Mouse (Mus musculus): ENCODE results near the gene Klf3. TPM values are rescaled to one million over a fixed set of nuclear protein-coding genes. Genes with fewer than 3 reads are reported as not detected.

Klf3 gene
- total and polyA plus RNA-seq, 2 experiments from 2014 or later: 22.9 to 37.1 TPM

GRCm38 (mm10) chr5:64813361-64813760 is 10.2 kb downstream of the Klf3 start:
- H3K4me1 ChIP-seq (ENCODE audit: insufficient read depth, low read length): peaks cover 21% of the 10 kb centered on the region; the same call in 1 of the 2 replicates
- H3K36me3 ChIP-seq (ENCODE audit: insufficient read depth, low read length): no peaks in the 10 kb centered on the region; the same call in 1 of the 2 replicates
- WGBS: 10% methylated on average over 9 of the region's 9 CpGs
- 0 out of 2 replicates have a peak overlapping the region, but pooled peaks have one; percentile 29 for H3K4me2 ChIP-seq (ENCODE audit: low read depth, low read length)
- TF ChIP-seq CTCF (IDR thresholded peaks at IDR 0.05; ENCODE audit: low read depth): peak; percentile 96
- ATAC-seq (0 out of 2 replicates have a peak, but pooled peaks have one; percentile 41), DNase-seq (ENCODE audit: low spot score) (peak; percentile 98)
- H3K9ac ChIP-seq (replicated peaks; ENCODE audit: low read length): no peak overlapping the region
- H3K9me3 ChIP-seq (ENCODE audit: low read length): no peaks in the 10 kb centered on the region
- H3K27ac ChIP-seq: no peak overlapping the region
- H3K4me3 ChIP-seq (ENCODE audit: low read length): no peak overlapping the region
- H3K27me3 ChIP-seq (ENCODE audit: insufficient read depth, low read length): no peaks in the 10 kb centered on the region

- no peak overlapping the region for H3K4me3 ChIP-seq (ENCODE audit: low read length)
- H3K9ac ChIP-seq (replicated peaks; ENCODE audit: low read length): no peak overlapping the region
- DNase-seq (ENCODE audit: low spot score): no peak
- no peaks in the 10 kb centered on the region; the same call in 1 of the 2 replicates for H3K36me3 ChIP-seq (ENCODE audit: insufficient read depth, low read length)
- peaks cover 21% of the 10 kb centered on the region; the same call in 1 of the 2 replicates for H3K4me1 ChIP-seq (ENCODE audit: insufficient read depth, low read length)
- H3K27ac ChIP-seq: no peak overlapping the region
- no peak overlapping the region for H3K4me2 ChIP-seq (ENCODE audit: low read depth, low read length)
- no peaks in the 10 kb centered on the region for H3K9me3 ChIP-seq (ENCODE audit: low read length)
- ATAC-seq: no peak
- WGBS: 88% methylated on average over 7 of the region's 7 CpGs
- no peaks in the 10 kb centered on the region for H3K27me3 ChIP-seq (ENCODE audit: insufficient read depth, low read length)
- TF ChIP-seq CTCF (IDR thresholded peaks at IDR 0.05; ENCODE audit: low read depth): no peak
Observed at GRCm38 (mm10) chr5:64814416-64814815, 11.2 kb downstream of the Klf3 start.

DNA sequence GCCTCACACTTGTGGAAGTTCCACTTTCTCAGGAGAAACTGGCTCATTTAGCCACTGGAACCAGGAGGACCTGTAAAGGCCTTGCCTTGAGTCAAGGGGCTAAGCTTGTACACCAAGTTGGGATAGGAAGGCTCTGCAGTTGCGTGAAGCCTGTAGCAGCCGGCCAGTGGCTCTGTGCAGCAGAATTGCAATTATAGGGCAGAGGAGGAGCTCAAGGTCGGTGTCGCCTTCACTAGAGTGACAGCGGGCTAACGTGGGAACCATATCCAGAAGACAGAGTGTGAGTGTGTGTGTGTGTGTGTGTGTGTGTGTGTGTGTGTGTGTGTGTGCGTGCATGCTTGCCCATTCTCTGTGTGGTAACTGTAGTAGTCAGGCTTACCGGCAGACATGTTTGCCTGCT is 12.4 kb downstream of the Klf3 start:
- no peaks in the 10 kb centered on the region for H3K9me3 ChIP-seq (ENCODE audit: low read length)
- 93% methylated on average over 8 of the region's 8 CpGs for WGBS
- H3K27me3 ChIP-seq (ENCODE audit: insufficient read depth, low read length): no peaks in the 10 kb centered on the region
- H3K27ac ChIP-seq: no peak overlapping the region
- no peak overlapping the region for H3K4me3 ChIP-seq (ENCODE audit: low read length)
- peaks cover 18% of the 10 kb centered on the region; the same call in 1 of the 2 replicates for H3K4me1 ChIP-seq (ENCODE audit: insufficient read depth, low read length)
- no peak overlapping the region for H3K4me2 ChIP-seq (ENCODE audit: low read depth, low read length)
- DNase-seq (ENCODE audit: low spot score) (no peak), ATAC-seq (no peak)
- H3K9ac ChIP-seq (replicated peaks; ENCODE audit: low read length): no peak overlapping the region
- no peaks in the 10 kb centered on the region; the same call in 1 of the 2 replicates for H3K36me3 ChIP-seq (ENCODE audit: insufficient read depth, low read length)
- TF ChIP-seq CTCF (IDR thresholded peaks at IDR 0.05; ENCODE audit: low read depth): no peak

DNA sequence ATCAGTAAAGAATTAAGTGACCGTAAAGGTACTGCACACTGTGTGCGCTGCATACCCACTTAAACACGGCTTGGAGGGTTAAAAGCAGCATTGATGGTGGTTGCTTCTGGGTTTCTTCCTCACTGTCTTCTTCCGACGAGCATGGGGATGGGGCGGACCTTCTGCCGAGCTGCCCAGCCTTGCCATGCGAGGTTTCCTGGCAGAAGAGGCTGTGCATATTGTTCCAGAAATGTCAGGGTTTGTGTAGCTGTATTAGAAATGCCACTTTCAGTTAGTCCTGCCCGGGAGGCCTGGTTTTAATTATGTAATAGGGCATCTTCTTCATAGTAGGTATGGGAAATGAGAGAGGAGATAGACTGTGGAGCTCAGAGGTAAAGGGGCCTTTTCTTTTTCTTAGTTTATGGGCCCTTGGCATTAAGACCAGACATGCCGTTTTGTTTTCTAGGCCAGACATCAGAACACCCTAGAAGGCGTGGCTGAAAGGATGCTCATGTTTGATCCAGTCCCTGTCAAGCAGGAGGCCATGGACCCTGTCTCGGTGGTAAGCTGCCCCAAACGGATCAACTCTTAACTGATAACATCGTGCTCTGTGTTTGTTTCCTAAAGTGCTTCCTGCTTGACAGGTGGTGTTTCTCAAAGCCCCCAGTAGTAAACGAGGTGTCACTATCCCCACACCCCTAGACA is 13.2 kb downstream of the Klf3 start:
- 68% methylated on average over 15 of the region's 15 CpGs for WGBS

GRCm38 (mm10) chr5:64816974-64817296 is 13.7 kb downstream of the Klf3 start:
- no peak for TF ChIP-seq CTCF (IDR thresholded peaks at IDR 0.05; ENCODE audit: low read depth)
- no peak overlapping the region for H3K4me2 ChIP-seq (ENCODE audit: low read depth, low read length)

More for the DNA sequence above, 13.2 kb downstream of the Klf3 start:
- ATAC-seq: no peak
- DNase-seq (ENCODE audit: low spot score): no peak
- Histone ChIP-seq H3K9ac (replicated peaks; ENCODE audit: low read length) (no peak overlapping the region), H3K27me3 (ENCODE audit: insufficient read depth, low read length) (no peaks in the 10 kb centered on the region), H3K27ac (no peak overlapping the region; the same call in 1 of the 2 replicates), H3K4me3 (ENCODE audit: low read length) (no peak overlapping the region), H3K4me1 (ENCODE audit: insufficient read depth, low read length) (peaks cover 10% of the 10 kb centered on the region; the same call in 1 of the 2 replicates), H3K9me3 (ENCODE audit: low read length) (no peaks in the 10 kb centered on the region), H3K4me2 (ENCODE audit: low read depth, low read length) (no peak overlapping the region), H3K36me3 (ENCODE audit: insufficient read depth, low read length) (no peaks in the 10 kb centered on the region; the same call in 1 of the 2 replicates)
- no peak for TF ChIP-seq CTCF (IDR thresholded peaks at IDR 0.05; ENCODE audit: low read depth)

DNA sequence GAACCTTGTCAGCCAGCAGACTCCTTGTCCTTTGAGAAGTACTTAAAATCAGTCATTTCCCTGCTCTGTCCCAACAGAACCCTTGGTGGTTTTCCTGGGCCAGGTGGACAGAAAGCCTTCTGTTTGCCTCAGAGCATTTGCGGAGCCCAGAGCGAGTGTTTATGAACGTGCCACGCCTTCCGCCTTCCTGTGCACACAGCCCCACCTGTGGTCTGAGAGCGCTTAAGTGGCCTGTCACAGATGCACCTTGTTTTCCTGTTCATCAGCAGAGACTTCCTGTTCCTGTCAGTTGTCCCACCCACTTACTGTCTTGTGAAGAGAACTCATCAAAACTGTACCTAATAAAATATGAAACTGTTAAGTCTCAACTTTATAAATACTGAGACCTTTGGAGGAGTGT is 16.2 kb downstream of the Klf3 start:
- Histone ChIP-seq H3K4me1 (ENCODE audit: insufficient read depth, low read length) (no peaks in the 10 kb centered on the region), H3K27me3 (ENCODE audit: insufficient read depth, low read length) (no peaks in the 10 kb centered on the region), H3K9ac (replicated peaks; ENCODE audit: low read length) (no peak overlapping the region), H3K4me2 (ENCODE audit: low read depth, low read length) (no peak overlapping the region), H3K27ac (no peak overlapping the region), H3K36me3 (ENCODE audit: insufficient read depth, low read length) (peaks cover 17% of the 10 kb centered on the region), H3K4me3 (ENCODE audit: low read length) (no peak overlapping the region), H3K9me3 (ENCODE audit: low read length) (no peaks in the 10 kb centered on the region)
- TF ChIP-seq CTCF (IDR thresholded peaks at IDR 0.05; ENCODE audit: low read depth): no peak
- DNase-seq (ENCODE audit: low spot score) (no peak), ATAC-seq (no peak)
- WGBS: 91% methylated on average over 6 of the region's 6 CpGs

More at GRCm38 (mm10) chr5:64816974-64817296, 13.7 kb downstream of the Klf3 start:
- 76% methylated on average over 8 of the region's 8 CpGs for WGBS
- H3K9me3 ChIP-seq (ENCODE audit: low read length): no peaks in the 10 kb centered on the region
- no peak overlapping the region; the same call in 1 of the 2 replicates for H3K27ac ChIP-seq
- 0 out of 2 replicates have a peak, but pooled peaks cover 6% of the 10 kb centered on the region for H3K4me1 ChIP-seq (ENCODE audit: insufficient read depth, low read length)
- H3K9ac ChIP-seq (replicated peaks; ENCODE audit: low read length): no peak overlapping the region
- H3K27me3 ChIP-seq (ENCODE audit: insufficient read depth, low read length): no peaks in the 10 kb centered on the region
- H3K4me3 ChIP-seq (ENCODE audit: low read length): no peak overlapping the region
- DNase-seq (ENCODE audit: low spot score) (no peak), ATAC-seq (no peak)
- H3K36me3 ChIP-seq (ENCODE audit: insufficient read depth, low read length): no peaks in the 10 kb centered on the region; the same call in 1 of the 2 replicates

DNA sequence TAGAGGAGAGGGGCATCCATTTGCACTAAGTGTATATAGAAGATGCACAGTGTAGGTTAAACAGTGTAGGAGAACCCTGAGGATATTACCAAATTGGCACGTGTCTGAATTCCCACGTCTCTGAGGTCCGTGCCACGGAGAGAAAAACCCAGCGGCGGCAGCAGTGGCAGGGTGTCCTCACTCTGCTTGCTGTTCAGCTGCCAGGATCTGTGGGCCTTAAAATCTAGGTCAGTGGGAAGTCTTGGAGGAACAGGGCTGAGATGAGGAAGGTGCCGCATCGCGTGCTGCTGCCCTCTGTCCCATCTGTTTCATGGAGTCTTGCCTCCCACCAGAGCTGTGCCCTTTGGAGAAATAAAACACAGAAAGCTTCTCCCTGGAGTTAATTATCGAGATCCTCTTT is 16.9 kb downstream of the Klf3 start:
- no peak overlapping the region for H3K4me2 ChIP-seq (ENCODE audit: low read depth, low read length)
- H3K27me3 ChIP-seq (ENCODE audit: insufficient read depth, low read length): no peaks in the 10 kb centered on the region
- no peaks in the 10 kb centered on the region for H3K9me3 ChIP-seq (ENCODE audit: low read length)
- 0 out of 2 replicates have a peak overlapping the region, but pooled peaks have one; percentile 1 for H3K27ac ChIP-seq
- H3K4me3 ChIP-seq (ENCODE audit: low read length): no peak overlapping the region
- peaks cover 17% of the 10 kb centered on the region for H3K36me3 ChIP-seq (ENCODE audit: insufficient read depth, low read length)
- ATAC-seq: no peak
- WGBS: 67% methylated on average over 10 of the region's 10 CpGs
- no peak for DNase-seq (ENCODE audit: low spot score)
- no peak overlapping the region for H3K9ac ChIP-seq (replicated peaks; ENCODE audit: low read length)
- no peak for TF ChIP-seq CTCF (IDR thresholded peaks at IDR 0.05; ENCODE audit: low read depth)
- no peaks in the 10 kb centered on the region for H3K4me1 ChIP-seq (ENCODE audit: insufficient read depth, low read length)

All from hindbrain, postnatal 0 days (tissue).